Mouse (Mus musculus) thymus, adult 2 months (tissue): ENCODE data around the gene Cachd1. TPM values are rescaled to one million over a fixed set of nuclear protein-coding genes. Genes with fewer than 3 reads are reported as not detected.

Source experiments
- DNase-seq: peaks from one replicate; pipeline ENCODE4 v3.0.0; 2021
- H3K27ac ChIP-seq: fragments of 200-500 bp; 2 replicates; pipeline ENCODE4 v1.5.1; 2012; ENCODE audit warnings: low read length, control low read depth; ENCODE audit not compliant: control insufficient read depth, insufficient read depth
- H3K27me3 ChIP-seq: fragments of 200-500 bp; 2 replicates; pipeline ENCODE4 v1.6.1; 2012; ENCODE audit warnings: mild to moderate bottlenecking, low read length, moderate library complexity, mixed read lengths; ENCODE audit not compliant: control insufficient read depth, insufficient read depth
- H3K36me3 ChIP-seq: fragments of 200-500 bp; 2 replicates; pipeline ENCODE4 v1.6.1; 2012; ENCODE audit warnings: mild to moderate bottlenecking, low read length, moderate library complexity; ENCODE audit not compliant: control insufficient read depth, insufficient read depth
- H3K4me1 ChIP-seq: fragments of 200-500 bp; replicated peaks from 2 replicates; pipeline ENCODE4 v1.6.1; 2012; ENCODE audit warnings: low read length; ENCODE audit not compliant: control insufficient read depth, insufficient read depth
- H3K4me3 ChIP-seq: fragments of 200-500 bp; 2 replicates; pipeline ENCODE4 v1.5.1; 2012; ENCODE audit warnings: mild to moderate bottlenecking, low read length, control low read depth, moderate library complexity; ENCODE audit not compliant: control insufficient read depth, insufficient read depth
- CTCF ChIP-seq: fragments of 200-500 bp; IDR thresholded peaks from 2 replicates; pipeline ENCODE4 v1.5.1; 2012; ENCODE audit warnings: mild to moderate bottlenecking, control low read depth, low read length, moderate library complexity, borderline replicate concordance; ENCODE audit not compliant: control insufficient read depth, poor library complexity, insufficient read depth; ENCODE audit errors: extremely low read depth
- POLR2A ChIP-seq: fragments of 200-500 bp; IDR thresholded peaks from 2 replicates; pipeline ENCODE4 v1.6.1; 2012; ENCODE audit warnings: mild to moderate bottlenecking, low read length, control low read depth, moderate library complexity; ENCODE audit not compliant: control insufficient read depth, poor library complexity, insufficient read depth; ENCODE audit errors: extremely low read depth
- WGBS: fragments of 180-500 bp; shearing (Covaris S2); methylation state at CpG from one replicate; pipeline ENCODE4 v1.1.7; 2018; 5-methylcytosine and 5-hydroxymethylcytosine counted together
- polyA plus RNA-seq: library from polyadenylated mRNA; depleted of rRNA; stranded (reverse); fragments of >200 nt; gene quantifications from 2 replicates; pipeline ENCODE4 v1.2.3, GENCODE M21; 2012

Cachd1 gene
- polyA plus RNA-seq, 1 experiment: 15.9 TPM

GRCm38 (mm10) chr4:100973641-100974454, 197.4 kb downstream of the Cachd1 start:
- 96% methylated on average over 16 of the region's 16 CpGs for WGBS
- Histone ChIP-seq H3K36me3 (no peaks in the 10 kb centered on the region), H3K4me3 (no peak overlapping the region), H3K27me3 (no peaks in the 10 kb centered on the region), H3K4me1 (no peaks in the 10 kb centered on the region), H3K27ac (no peak overlapping the region)
- DNase-seq: no peak
- TF ChIP-seq CTCF (no peak), POLR2A (no peak)

GRCm38 (mm10) chr4:100974455-100975035, 198.1 kb downstream of the Cachd1 start:
- WGBS: 96% methylated on average over 14 of the region's 14 CpGs
- no peak for TF ChIP-seq CTCF
- no peak for TF ChIP-seq POLR2A

GRCm38 (mm10) chr4:100977522-100977921, 201.0 kb downstream of the Cachd1 start:
- Histone ChIP-seq H3K4me1 (no peaks in the 10 kb centered on the region), H3K27me3 (no peaks in the 10 kb centered on the region), H3K4me3 (no peak overlapping the region), H3K27ac (no peak overlapping the region), H3K36me3 (no peaks in the 10 kb centered on the region)
- TF ChIP-seq POLR2A (no peak), CTCF (no peak)
- WGBS: 95% methylated on average over 7 of the region's 7 CpGs
- DNase-seq: no peak

More at GRCm38 (mm10) chr4:100974455-100975035, 198.1 kb downstream of the Cachd1 start:
- Histone ChIP-seq H3K27ac (no peak overlapping the region), H3K4me1 (no peaks in the 10 kb centered on the region), H3K36me3 (no peaks in the 10 kb centered on the region), H3K27me3 (no peaks in the 10 kb centered on the region), H3K4me3 (no peak overlapping the region)
- no peak for DNase-seq

GRCm38 (mm10) chr4:100987187-100987586, 210.7 kb downstream of the Cachd1 start:
- Histone ChIP-seq H3K27ac (no peak overlapping the region), H3K27me3 (no peaks in the 10 kb centered on the region), H3K4me1 (no peaks in the 10 kb centered on the region; the same call in 1 of the 2 replicates), H3K36me3 (no peaks in the 10 kb centered on the region), H3K4me3 (no peak overlapping the region)
- DNase-seq: no peak
- WGBS: 93% methylated on average over 1 of the region's 1 CpGs
- TF ChIP-seq POLR2A: no peak
- no peak for TF ChIP-seq CTCF

- 80% methylated on average over 8 of the region's 8 CpGs for WGBS
- H3K4me3 ChIP-seq: no peak overlapping the region
- TF ChIP-seq POLR2A: no peak
- no peak for TF ChIP-seq CTCF
- no peak for DNase-seq
- no peaks in the 10 kb centered on the region; the same call in 1 of the 2 replicates for H3K4me1 ChIP-seq
- no peaks in the 10 kb centered on the region for H3K27me3 ChIP-seq
- no peaks in the 10 kb centered on the region for H3K36me3 ChIP-seq
- no peak overlapping the region for H3K27ac ChIP-seq
Observed at GRCm38 (mm10) chr4:100988231-100988799, 211.8 kb downstream of the Cachd1 start.

- TF ChIP-seq CTCF (no peak), POLR2A (no peak)
- Histone ChIP-seq H3K36me3 (no peaks in the 10 kb centered on the region), H3K27ac (no peak overlapping the region), H3K27me3 (no peaks in the 10 kb centered on the region), H3K4me3 (no peak overlapping the region), H3K4me1 (no peaks in the 10 kb centered on the region; the same call in 1 of the 2 replicates)
- WGBS: 81% methylated on average over 4 of the region's 4 CpGs
- DNase-seq: no peak
Observed at GRCm38 (mm10) chr4:100990996-100991395, 214.5 kb downstream of the Cachd1 start.

GRCm38 (mm10) chr4:100992086-100992485, 215.6 kb downstream of the Cachd1 start:
- no peak overlapping the region for H3K4me3 ChIP-seq
- TF ChIP-seq CTCF (no peak), POLR2A (no peak)
- no peak overlapping the region for H3K27ac ChIP-seq
- H3K27me3 ChIP-seq: no peaks in the 10 kb centered on the region
- WGBS: 95% methylated on average over 6 of the region's 6 CpGs
- no peaks in the 10 kb centered on the region for H3K36me3 ChIP-seq
- no peaks in the 10 kb centered on the region; the same call in 1 of the 2 replicates for H3K4me1 ChIP-seq
- DNase-seq: no peak
